Mouse (Mus musculus) embryonic facial prominence, embryonic 15.5 days (tissue): ENCODE results near the gene Megf11. TPM values are rescaled to one million over a fixed set of nuclear protein-coding genes. Genes with fewer than 3 reads are reported as not detected.

Source experiments
- ATAC-seq: fragments of 200-750 bp; cut with Nextera tagmentation; 2 replicates; pipeline ENCODE4 v1.8.0; 2017; ENCODE audit warnings: low read depth, moderate TSS enrichment; ENCODE audit not compliant: insufficient number of reproducible peaks, low FRiP score, low TSS enrichment
- H3K27ac ChIP-seq: fragments of 300-500 bp; sonication (generic); replicated peaks from 2 replicates; pipeline ENCODE4 v1.5.1; 2015; ENCODE audit warnings: mild to moderate bottlenecking, inconsistent platforms
- H3K27me3 ChIP-seq: fragments of 300-500 bp; sonication (generic); 2 replicates; pipeline ENCODE4 v1.6.1; 2015; ENCODE audit warnings: inconsistent platforms
- H3K36me3 ChIP-seq: fragments of 300-500 bp; sonication (generic); 2 replicates; pipeline ENCODE4 v1.6.1; 2015; ENCODE audit warnings: mild to moderate bottlenecking, inconsistent platforms
- H3K4me1 ChIP-seq: fragments of 300-500 bp; sonication (generic); 2 replicates; pipeline ENCODE4 v1.6.1; 2015; ENCODE audit warnings: inconsistent platforms
- H3K4me2 ChIP-seq: fragments of 300-500 bp; sonication (generic); replicated peaks from 2 replicates; pipeline ENCODE4 v1.6.1; 2015; ENCODE audit warnings: mild to moderate bottlenecking, inconsistent platforms
- H3K4me3 ChIP-seq: fragments of 300-500 bp; sonication (generic); replicated peaks from 2 replicates; pipeline ENCODE4 v1.5.1; 2015; ENCODE audit warnings: mild to moderate bottlenecking, inconsistent platforms
- H3K9ac ChIP-seq: fragments of 300-500 bp; sonication (generic); 2 replicates; pipeline ENCODE4 v1.6.1; 2015; ENCODE audit warnings: inconsistent platforms
- H3K9me3 ChIP-seq: fragments of 300-500 bp; sonication (generic); replicated peaks from 2 replicates; pipeline ENCODE4 v1.6.1; 2016; ENCODE audit warnings: inconsistent platforms
- WGBS: fragments of 180-500 bp; shearing (Covaris S2); methylation state at CpG from one replicate; pipeline ENCODE4 v1.1.7; 2015; 5-methylcytosine and 5-hydroxymethylcytosine counted together
- polyA plus RNA-seq: library from polyadenylated mRNA; unstranded; fragments of >200 nt; fragmentation: Nextera tagmentation; extraction: Ambion mirVana; gene quantifications from 2 replicates; pipeline ENCODE4 v1.2.1, GENCODE M21; 2015

The Megf11 gene
- polyA plus RNA-seq, 1 experiment from 2014 or later, result 1.9 TPM

DNA sequence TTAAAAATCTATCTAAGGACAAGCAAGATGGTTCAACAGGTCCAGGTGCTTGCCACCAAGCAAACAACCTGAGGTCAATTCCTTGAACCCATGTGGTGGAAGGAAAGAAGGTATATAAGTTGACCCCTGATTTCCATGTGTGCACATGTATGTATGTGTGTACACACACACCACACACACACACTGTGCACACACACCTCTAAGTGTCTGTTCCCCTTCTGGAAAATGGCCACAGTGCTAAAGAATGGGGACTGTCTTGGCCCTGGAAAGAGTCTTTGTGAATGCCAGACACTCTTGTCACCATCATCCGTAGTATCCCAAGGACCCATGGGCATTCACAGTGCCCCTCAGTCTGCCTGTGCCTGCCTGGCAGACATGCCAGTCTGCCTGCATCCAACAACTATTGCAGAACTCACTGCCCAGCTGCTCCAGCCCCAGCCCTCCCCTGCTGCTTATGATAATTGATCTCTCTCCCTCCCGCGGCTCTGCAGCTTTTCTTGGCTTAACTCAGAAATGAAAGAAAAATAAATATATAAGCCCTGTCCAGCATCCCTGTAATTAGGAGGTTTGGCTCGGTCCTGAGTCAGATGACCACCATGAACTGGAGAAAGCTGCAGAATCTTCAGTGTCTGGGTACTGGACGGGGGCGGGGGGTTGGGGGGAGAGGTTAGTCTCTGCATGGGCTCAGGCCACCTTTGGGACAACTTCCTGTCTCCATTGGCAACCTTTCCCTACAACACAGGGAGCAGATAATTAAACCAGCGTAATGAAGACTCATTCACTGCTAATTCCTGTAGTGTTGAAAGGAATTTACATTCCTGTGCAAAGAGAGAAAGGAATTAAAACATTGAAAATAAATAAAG lies 226.9 kb downstream of the Megf11 start:
- no peak for ATAC-seq
- H3K4me3 ChIP-seq, result no peak overlapping the region
- WGBS, result 17% methylated on average over 7 of the region's 7 CpGs
- no peak overlapping the region for H3K4me2 ChIP-seq
- no peak overlapping the region for H3K27ac ChIP-seq
- H3K9me3 ChIP-seq, result no peaks in the 10 kb centered on the region
- no peak overlapping the region for H3K9ac ChIP-seq
- H3K4me1 ChIP-seq, result no peaks in the 10 kb centered on the region
- H3K27me3 ChIP-seq, result 0 out of 2 replicates have a peak, but pooled peaks cover 2% of the 10 kb centered on the region
- no peaks in the 10 kb centered on the region for H3K36me3 ChIP-seq

DNA sequence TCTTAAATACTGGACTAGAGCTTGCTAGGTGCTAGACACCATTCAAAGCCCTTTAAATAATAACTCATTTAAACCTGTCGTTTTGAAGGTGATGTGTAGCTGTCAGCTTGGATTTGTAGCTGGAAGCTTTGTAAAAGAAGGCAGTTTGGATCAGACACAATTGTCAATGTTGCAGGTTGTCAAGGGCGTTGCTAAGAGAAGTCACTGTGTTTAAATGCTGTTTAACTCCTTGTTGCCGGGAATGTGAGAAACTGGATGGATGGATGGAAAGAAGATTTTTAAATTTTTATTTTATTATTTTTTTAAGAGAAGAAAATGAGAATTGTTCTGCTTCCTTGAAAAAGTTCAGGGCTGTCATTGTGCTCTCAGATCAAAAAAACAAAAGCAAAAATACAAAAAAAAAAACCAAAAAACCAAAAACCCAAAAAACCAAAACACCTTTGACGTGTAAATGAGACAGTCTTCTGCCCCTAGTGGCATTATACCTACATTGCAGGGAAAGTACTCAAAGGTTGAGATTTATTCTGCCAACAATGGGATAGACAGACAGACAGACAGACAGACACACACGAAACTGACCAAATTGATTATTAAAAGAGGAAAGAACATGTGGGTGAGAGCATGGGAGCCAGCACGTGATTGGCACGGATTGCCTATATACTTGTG lies 227.7 kb downstream of the Megf11 start:
- no peaks in the 10 kb centered on the region for H3K4me1 ChIP-seq
- H3K27me3 ChIP-seq, result 0 out of 2 replicates have a peak, but pooled peaks cover 2% of the 10 kb centered on the region
- H3K27ac ChIP-seq, result no peak overlapping the region
- no peaks in the 10 kb centered on the region for H3K9me3 ChIP-seq
- no peak for ATAC-seq
- H3K36me3 ChIP-seq, result no peaks in the 10 kb centered on the region
- no peak overlapping the region for H3K9ac ChIP-seq
- no peak overlapping the region for H3K4me3 ChIP-seq
- 51% methylated on average over 7 of the region's 7 CpGs for WGBS
- no peak overlapping the region for H3K4me2 ChIP-seq

DNA sequence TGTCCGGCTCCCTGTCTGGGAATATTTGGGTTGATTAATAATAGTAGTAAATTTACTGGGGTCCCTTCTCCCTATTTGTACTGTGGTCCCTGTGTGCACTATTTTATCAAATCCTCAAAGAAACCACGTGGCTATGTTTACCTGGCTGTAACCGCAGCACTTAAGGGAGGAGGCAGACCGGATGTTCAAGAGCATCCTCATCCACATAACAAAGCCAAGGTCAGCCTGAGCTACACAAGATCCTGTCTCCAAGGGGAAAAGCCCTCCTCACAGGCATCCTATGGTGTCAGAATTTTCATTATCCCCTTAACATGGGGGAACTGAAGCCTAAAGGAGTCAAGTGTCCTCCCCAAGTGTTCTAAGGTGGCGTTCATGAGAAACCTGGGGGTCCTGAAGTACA lies 232.0 kb downstream of the Megf11 start:
- H3K4me3 ChIP-seq, result no peak overlapping the region
- H3K4me2 ChIP-seq, result no peak overlapping the region
- H3K9ac ChIP-seq, result no peak overlapping the region
- no peaks in the 10 kb centered on the region for H3K9me3 ChIP-seq
- no peaks in the 10 kb centered on the region for H3K36me3 ChIP-seq
- no peak overlapping the region for H3K27ac ChIP-seq
- 0 out of 2 replicates have a peak, but pooled peaks cover 2% of the 10 kb centered on the region for H3K27me3 ChIP-seq
- no peaks in the 10 kb centered on the region for H3K4me1 ChIP-seq
- ATAC-seq, result no peak
- 63% methylated on average over 5 of the region's 5 CpGs for WGBS

DNA sequence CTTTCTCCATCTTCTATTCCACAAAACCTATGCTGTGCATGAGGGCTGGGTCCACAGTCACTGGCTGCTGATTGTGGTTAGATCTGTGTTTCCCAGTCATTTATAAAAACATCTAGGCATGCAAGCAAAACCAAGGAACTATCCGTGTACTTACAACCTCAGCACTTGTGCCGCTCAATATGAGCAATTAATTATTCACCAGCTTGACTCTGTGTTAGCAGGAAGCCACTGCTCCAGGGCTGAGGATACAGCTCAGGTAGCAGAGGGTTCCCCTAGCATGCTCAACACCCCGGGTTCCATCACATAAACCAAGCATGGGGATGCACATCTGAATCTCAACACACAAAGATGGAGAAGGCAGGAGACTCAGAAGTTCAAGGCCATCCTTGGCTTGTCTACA lies 233.0 kb downstream of the Megf11 start:
- no peaks in the 10 kb centered on the region for H3K9me3 ChIP-seq
- H3K4me3 ChIP-seq, result no peak overlapping the region
- H3K4me1 ChIP-seq, result no peaks in the 10 kb centered on the region
- no peak for ATAC-seq
- WGBS, result 76% methylated on average over 3 of the region's 3 CpGs
- H3K27ac ChIP-seq, result no peak overlapping the region
- H3K4me2 ChIP-seq, result no peak overlapping the region
- no peaks in the 10 kb centered on the region for H3K36me3 ChIP-seq
- H3K27me3 ChIP-seq, result 0 out of 2 replicates have a peak, but pooled peaks cover 2% of the 10 kb centered on the region
- H3K9ac ChIP-seq, result no peak overlapping the region

DNA sequence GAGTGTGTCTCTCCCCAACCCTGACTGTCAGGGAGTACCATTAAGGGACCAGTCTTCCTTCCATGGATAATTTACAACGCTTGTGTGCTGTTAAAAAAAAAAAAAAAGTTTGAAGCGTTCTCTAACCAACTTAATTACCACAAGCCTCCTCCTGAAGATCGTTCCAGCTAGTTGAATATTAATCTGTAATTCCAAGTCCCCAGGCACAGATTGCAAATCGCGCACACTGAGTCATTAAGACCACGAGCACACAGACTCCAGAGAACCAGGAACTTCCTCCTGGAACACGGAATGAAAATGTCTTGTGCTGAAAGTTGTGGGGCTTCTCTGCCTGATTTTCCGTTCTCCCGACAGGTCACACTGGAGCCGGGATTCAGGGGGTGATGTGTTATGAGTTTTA lies 234.0 kb downstream of the Megf11 start:
- no peak for ATAC-seq
- Histone ChIP-seq H3K4me3 (no peak overlapping the region), H3K9me3 (no peaks in the 10 kb centered on the region), H3K9ac (no peak overlapping the region), H3K36me3 (no peaks in the 10 kb centered on the region), H3K4me2 (no peak overlapping the region), H3K4me1 (no peaks in the 10 kb centered on the region), H3K27ac (no peak overlapping the region), H3K27me3 (0 out of 2 replicates have a peak, but pooled peaks cover 2% of the 10 kb centered on the region)
- 69% methylated on average over 10 of the region's 10 CpGs for WGBS

DNA sequence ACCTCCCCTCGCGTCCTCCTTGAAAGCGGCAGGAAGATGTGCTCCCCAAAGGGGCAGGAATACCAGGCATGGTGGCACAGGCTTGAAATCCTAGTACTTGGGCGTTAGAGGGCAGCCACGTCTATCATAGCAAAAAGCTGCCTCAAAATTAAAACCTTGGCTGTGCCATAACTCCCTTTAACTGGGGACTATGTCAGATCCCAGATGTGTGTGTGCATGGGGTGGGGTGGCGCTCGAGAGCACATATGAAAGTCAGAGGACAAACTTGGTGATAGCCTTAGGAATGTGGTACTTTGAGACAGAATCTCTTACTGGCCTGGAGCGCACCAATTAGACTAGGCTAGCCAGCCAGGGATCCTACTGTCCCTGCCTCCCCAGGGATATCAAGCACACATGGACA lies 235.2 kb downstream of the Megf11 start:
- Histone ChIP-seq H3K36me3 (no peaks in the 10 kb centered on the region), H3K9ac (no peak overlapping the region), H3K27me3 (no peaks in the 10 kb centered on the region), H3K4me3 (no peak overlapping the region), H3K4me1 (no peaks in the 10 kb centered on the region), H3K27ac (no peak overlapping the region), H3K4me2 (no peak overlapping the region), H3K9me3 (no peaks in the 10 kb centered on the region)
- WGBS, result 54% methylated on average over 8 of the region's 8 CpGs
- no peak for ATAC-seq

DNA sequence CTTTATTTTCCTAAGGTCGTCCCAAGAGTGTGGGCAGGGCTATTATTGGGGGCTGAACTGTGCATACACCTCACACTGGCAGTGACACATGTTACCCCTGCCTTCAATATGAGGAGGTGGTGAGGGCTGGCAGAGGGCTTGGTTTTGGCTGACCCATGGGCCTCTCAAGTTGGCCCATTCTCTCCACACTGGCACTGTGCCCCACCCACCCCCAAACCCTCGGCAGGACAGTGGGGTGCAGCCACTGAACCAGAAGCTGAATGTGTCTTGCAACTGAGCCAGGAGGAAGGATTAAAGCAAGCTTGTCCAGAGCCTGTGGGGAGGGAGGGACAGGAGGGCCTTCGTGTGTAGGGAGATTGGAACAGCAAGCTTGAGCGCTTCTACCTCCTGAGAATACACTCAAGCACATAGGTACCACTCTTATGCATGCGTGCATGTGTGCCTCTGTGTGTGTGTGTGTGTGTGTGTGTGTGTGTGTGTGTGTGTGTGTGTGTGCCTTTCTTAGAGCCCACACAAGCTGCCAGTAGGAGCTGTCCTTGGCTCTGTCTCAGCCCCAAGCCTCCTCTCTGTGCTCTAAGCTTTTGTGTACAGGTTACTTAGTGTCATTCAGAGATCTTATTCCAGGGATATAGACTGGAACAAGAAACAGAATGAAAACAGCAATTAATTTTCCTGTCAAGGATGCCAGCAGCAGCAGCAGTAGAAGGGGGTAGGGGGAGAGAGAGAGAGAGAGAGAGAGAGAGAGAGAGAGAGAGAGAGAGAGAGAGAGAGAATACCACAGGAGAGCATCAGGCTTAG lies 236.3 kb downstream of the Megf11 start:
- Histone ChIP-seq H3K4me3 (no peak overlapping the region), H3K27ac (no peak overlapping the region), H3K36me3 (no peaks in the 10 kb centered on the region), H3K27me3 (no peaks in the 10 kb centered on the region), H3K4me1 (no peaks in the 10 kb centered on the region), H3K9ac (no peak overlapping the region), H3K4me2 (no peak overlapping the region), H3K9me3 (no peaks in the 10 kb centered on the region)
- no peak for ATAC-seq
- 49% methylated on average over 5 of the region's 5 CpGs for WGBS

DNA sequence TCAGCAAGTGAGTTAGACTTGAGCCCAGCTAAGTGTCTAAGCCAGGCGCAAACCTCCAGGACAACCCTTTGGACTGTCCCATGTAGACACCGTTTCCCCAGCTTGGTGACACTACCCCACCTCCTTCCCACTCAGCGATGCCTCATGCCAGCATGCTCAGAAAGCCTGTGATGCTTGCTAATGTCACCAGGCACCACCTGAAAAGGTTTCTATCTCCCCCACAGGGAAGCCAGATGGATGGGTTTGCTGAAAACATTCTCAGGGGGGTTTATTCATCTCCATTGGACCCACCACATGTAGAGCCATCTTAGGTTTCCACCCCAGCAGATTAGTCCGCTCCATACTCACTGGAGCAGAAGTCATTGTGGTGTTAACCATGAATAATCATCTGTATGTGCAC lies 237.9 kb downstream of the Megf11 start:
- no peaks in the 10 kb centered on the region for H3K9me3 ChIP-seq
- no peaks in the 10 kb centered on the region for H3K4me1 ChIP-seq
- no peaks in the 10 kb centered on the region for H3K36me3 ChIP-seq
- 93% methylated on average over 4 of the region's 4 CpGs for WGBS
- no peak for ATAC-seq
- no peak overlapping the region for H3K27ac ChIP-seq
- no peaks in the 10 kb centered on the region for H3K27me3 ChIP-seq
- H3K4me2 ChIP-seq, result no peak overlapping the region
- no peak overlapping the region for H3K4me3 ChIP-seq
- no peak overlapping the region for H3K9ac ChIP-seq

DNA sequence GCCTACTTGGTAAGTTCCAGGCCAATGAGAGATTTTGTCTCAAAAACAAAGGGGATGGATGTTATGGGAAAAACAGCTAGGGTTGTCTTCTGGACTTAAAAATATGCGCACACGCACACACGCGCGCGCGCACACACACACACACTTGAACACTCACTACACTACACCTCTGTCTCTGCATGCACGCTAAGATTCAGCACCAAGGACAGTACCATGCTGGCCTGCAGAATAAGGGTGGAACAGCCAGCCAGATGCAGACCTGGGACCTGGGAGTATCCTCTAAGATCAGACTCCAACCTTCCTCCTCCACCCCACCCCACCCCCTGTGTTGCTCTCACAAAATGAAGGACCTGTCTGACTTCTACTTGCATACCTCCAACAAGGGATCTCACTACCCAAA lies 239.1 kb downstream of the Megf11 start:
- Histone ChIP-seq H3K4me1 (no peaks in the 10 kb centered on the region), H3K4me2 (no peak overlapping the region), H3K36me3 (no peaks in the 10 kb centered on the region), H3K9me3 (no peaks in the 10 kb centered on the region), H3K9ac (no peak overlapping the region), H3K4me3 (no peak overlapping the region), H3K27me3 (no peaks in the 10 kb centered on the region), H3K27ac (no peak overlapping the region)
- WGBS, result 65% methylated on average over 8 of the region's 8 CpGs
- no peak for ATAC-seq

DNA sequence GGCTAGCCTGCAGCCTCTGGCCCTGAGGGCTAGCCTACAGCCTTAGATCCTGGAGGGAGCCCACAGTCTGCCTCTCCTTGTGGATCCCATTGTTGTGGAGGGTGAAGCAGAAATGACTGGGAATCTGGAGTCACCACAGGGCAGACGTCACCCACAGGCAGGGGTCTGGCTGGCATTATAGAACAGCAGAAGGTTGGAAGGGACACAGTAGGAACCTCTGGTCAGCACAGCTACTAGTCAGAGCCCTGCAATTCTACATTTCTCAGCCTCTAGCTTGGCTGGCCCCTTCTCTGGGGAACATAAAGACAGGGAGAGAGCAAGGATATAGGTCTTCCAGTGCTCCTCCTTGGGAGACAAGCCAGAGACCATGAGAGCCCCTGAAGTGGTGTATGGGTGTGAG lies 244.4 kb downstream of the Megf11 start:
- no peak for ATAC-seq
- no peak overlapping the region for H3K4me3 ChIP-seq
- WGBS, result 45% methylated on average over 1 of the region's 1 CpGs

DNA sequence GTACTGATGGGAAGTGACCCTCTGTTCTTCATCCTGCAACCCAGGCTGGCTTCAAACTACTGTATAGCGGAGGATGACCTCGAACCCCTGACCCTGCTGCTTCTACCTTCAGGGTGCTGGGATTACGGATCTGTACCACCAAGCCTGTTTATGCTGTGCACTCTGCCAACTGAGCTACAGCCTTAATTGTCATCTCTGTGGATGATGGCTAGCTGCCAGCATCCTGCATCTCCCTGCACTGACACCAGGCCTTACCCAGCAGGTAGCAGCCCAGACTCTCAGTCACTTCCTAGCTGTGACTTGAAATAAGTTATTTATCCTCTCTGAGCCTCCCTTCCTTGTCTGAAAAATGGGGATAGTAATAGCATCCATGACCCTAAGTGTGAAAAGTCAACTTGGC lies 247.7 kb downstream of the Megf11 start:
- 87% methylated on average over 3 of the region's 3 CpGs for WGBS
- H3K27me3 ChIP-seq, result peaks cover 11% of the 10 kb centered on the region

More for the DNA sequence above, 244.4 kb downstream of the Megf11 start:
- Histone ChIP-seq H3K36me3 (no peaks in the 10 kb centered on the region), H3K4me1 (no peaks in the 10 kb centered on the region), H3K9me3 (no peaks in the 10 kb centered on the region), H3K27ac (no peak overlapping the region), H3K27me3 (0 out of 2 replicates have a peak, but pooled peaks cover 2% of the 10 kb centered on the region), H3K4me2 (no peak overlapping the region), H3K9ac (no peak overlapping the region)

More for the DNA sequence above, 247.7 kb downstream of the Megf11 start:
- Histone ChIP-seq H3K27ac (no peak overlapping the region), H3K36me3 (no peaks in the 10 kb centered on the region), H3K9ac (no peak overlapping the region), H3K4me3 (no peak overlapping the region), H3K9me3 (no peaks in the 10 kb centered on the region), H3K4me2 (no peak overlapping the region), H3K4me1 (peaks cover 3% of the 10 kb centered on the region)
- ATAC-seq, result no peak
